Mouse (Mus musculus) left cerebral cortex, postnatal 36 days (tissue): ENCODE data around the gene Ppp2r5b. TPM values are rescaled to one million over a fixed set of nuclear protein-coding genes. Genes with fewer than 3 reads are reported as not detected.

Experiments used
- DNase-seq, 2 experiments: peaks; one replicate each; pipeline ENCODE4 v3.0.0; 2021 to 2022; ENCODE audit warnings: low spot score in 2 of 2, mixed read lengths in 1 of 2
- intact Hi-C: fragments of 180-260 bp; cut with DNase I; formaldehyde crosslinking; loops from one replicate; pipeline ENCODE4 v1.15.1; 2025
- total RNA-seq, 2 experiments: library from RNA; stranded (reverse); gene quantifications; 2 replicates each; pipeline ENCODE4 v1.2.3; 2021

Ppp2r5b gene
- total RNA-seq, 2 experiments from 2014 or later = 160 to 173 TPM

- intact Hi-C loops = loop anchor here (1.0 to 10.0 kb wide), 3 partner anchors 100 to 703 kb away; partner anchors contain the start of genes Arl2, Bad, Gpr137 and Snx15
- DNase-seq = peak; percentile 96 to 98
Observed at GRCm38 (mm10) chr19:6241274-6242107, 5.8 kb upstream of the Ppp2r5b start, which contains the start of gene Atg2a. Gene Atg2a (plus strand): TSS chr19:6241668.

DNA sequence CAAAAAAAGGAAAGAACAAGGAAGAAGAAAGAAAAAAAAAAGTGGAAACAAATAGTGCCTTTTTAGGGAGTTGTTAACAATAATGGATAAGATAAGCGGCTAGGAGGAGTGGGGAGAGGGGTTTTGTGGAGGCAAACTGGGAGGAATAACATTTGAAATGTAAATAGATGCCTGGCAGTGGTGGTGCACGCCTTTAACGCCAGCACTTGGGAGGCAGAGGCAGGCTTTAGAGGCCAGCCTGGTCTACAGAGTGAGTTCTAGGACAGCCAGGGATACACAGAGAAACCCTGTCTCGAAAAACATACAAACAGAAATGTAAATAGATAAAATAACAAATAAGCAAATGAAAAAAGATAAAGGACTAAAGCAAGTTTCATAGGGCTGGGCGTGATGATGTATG, 5.1 kb upstream of the Ppp2r5b start:
- DNase-seq = no peak

GRCm38 (mm10) chr19:6240136-6240535, 4.5 kb upstream of the Ppp2r5b start:
- DNase-seq = no peak
- intact Hi-C loops = loop anchor here (5.0 to 10.0 kb wide), 2 partner anchors 113 to 705 kb away; partner anchors contain the start of genes Bad, Gpr137 and Snx15

More for the DNA sequence above, 5.1 kb upstream of the Ppp2r5b start:
- intact Hi-C loops = loop anchor here (1.0 to 10.0 kb wide), 3 partner anchors 99 to 704 kb away; partner anchors contain the start of genes Arl2, Bad, Gpr137 and Snx15

DNA sequence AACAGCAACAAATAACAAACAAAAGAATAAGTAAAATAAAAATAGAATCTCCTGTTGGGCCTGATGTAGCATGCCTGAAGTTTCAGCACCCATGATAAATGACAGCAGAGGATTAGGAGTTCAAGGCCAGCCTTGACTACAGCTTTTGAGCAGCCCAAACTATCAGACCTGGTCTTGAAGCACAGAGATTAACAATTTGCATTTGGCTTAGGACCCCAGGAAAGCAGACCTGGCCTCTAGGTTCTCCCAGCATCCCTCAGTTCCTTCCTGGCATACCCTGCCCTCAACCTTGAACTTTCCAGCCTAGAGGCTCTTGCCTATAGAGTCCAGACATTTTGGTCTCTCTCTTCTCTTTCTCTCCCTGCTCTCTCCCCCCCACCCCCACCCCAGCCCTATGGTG, 3.1 kb upstream of the Ppp2r5b start:
- intact Hi-C loops = no loop called here
- no peak for DNase-seq

DNA sequence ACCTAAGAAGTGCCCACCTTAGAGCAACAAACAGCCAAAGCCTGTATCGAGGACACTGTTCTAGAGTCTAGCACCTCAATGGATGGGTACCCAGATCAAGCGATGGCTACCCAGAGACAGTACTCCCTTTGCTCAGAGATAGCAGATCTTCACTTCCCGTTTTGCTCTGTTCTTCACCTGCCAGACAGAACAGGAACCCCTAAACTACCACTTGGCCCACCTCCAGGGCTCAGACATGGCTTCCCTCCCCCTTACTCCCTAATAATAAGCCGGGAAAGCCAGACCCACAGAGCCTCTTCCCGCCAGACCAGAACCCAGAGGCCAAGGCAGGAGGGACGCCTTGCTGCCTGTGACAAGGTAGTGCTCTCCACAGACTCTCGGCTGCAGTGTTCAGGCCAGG, 1.2 kb upstream of the Ppp2r5b start:
- intact Hi-C loops = loop anchor here (1.0 kb wide), 1 partner anchor 96 kb away; the partner anchor contains the start of gene Arl2
- DNase-seq = no peak

DNA sequence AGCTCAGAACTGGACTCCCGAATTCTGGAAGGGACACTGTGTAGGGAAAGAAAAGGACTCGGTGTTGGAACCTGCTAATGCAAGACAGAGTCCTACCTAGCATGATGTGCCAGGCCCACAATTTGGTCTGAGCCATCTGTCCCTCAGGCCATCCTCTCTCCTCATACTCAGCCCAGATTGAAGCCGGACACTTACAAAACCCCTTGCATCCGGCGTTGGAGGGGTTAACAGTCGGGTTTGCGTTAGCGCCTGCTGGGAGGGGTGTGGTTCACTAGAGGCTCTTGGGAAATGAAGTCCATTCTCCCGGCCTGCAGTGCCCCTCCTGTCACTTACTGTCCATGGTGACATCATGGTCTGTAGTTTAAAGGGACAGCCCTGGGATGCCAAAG, 375 bp upstream of the Ppp2r5b start:
- intact Hi-C loops = loop anchor here (1.0 kb wide), 1 partner anchor 95 kb away; the partner anchor contains the start of gene Arl2
- peak; percentile 88 to 90 for DNase-seq

- intact Hi-C loops = no loop called here
- DNase-seq = no peak
Observed at GRCm38 (mm10) chr19:6234337-6235083, 1.2 kb downstream of the Ppp2r5b start.

DNA sequence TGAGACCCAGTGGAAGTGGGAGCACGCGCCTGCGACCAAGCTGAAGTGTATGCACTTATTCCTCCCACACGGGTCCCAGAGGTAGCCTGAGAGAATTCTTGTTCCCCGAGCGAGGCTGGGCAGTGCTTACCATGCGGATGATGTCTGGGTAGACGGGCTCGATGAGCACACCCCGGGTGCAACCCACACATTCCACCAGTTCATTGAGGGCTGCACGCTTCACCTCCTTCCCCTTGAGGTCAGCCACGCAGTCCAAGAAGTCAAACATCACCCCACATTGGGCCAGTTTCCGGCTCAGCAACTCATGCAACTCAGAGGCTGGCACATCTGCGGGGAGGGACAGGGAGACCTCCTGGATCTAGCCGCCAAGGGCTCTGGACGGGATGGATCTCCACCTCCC, 2.0 kb downstream of the Ppp2r5b start:
- no peak for DNase-seq
- intact Hi-C loops = no loop called here

DNA sequence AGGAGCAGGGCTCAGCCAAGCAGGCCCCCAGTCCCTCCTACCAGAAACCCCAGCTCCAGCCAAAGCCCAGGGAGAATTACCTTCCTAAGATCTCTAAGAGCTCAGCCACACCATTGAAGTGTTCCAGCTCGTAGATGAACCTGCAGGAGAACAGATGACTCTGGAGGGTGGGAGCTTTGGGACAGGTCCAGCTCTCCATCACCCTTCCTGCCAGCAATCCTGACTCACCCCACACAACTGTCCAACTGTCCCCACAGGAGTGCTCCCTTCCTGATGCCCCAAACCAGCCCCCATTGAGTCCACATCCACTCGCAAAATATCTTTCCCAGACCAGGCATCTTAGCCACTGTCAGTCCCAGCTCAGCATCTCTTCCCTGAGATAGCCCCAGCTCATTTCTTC, 4.6 kb downstream of the Ppp2r5b start:
- intact Hi-C loops = no loop called here
- DNase-seq = no peak

DNA sequence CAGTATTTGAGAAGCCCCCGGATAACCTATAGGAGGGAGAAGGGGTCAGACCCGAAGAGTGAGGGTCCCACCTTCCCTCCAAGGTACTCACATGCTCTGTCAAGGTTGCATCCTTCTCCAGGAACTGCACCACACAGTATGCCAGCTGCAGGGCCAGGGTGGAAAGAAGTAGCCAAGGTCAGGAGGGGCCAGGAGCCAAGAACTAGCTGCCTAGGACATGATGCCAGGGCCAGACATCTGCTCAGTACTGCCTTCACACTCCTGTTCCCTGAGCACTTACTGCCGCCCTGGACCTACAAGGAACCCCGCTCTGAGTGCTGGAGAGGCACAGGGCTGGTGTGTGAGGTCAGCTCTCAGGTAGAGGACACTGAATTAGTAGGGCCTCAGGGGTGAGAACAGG, 5.3 kb downstream of the Ppp2r5b start:
- intact Hi-C loops = no loop called here
- DNase-seq = no peak

GRCm38 (mm10) chr19:6227864-6228263, 7.8 kb downstream of the Ppp2r5b start:
- DNase-seq = no peak
- intact Hi-C loops = no loop called here

- intact Hi-C loops = no loop called here
- DNase-seq = no peak
Observed at GRCm38 (mm10) chr19:6226763-6227162, 8.9 kb downstream of the Ppp2r5b start.

DNA sequence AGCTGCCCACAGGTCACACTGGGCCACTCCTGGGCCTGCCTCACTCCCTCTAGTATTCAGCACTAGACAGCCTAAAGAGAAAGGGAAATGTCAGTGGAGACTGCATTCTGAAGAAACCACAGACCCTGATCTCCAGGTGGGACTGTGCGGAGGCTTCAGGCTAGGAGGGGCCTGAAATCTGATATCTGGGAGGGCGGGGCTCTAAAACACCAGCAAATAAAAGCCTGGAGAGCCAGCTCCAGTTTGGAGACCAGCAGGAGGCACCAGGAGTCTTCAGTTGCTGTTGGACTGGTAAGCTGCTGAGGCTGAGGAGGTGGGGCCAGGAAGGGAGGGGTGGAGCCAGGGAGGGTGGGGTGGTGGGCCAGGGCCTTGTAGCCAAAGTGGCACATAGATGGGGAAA, 9.5 kb downstream of the Ppp2r5b start, which contains the start of gene Gpha2:
TSS of gene Gpha2 (plus strand) at position 246 of the 400 bp plus-strand sequence.
- no peak for DNase-seq

DNA sequence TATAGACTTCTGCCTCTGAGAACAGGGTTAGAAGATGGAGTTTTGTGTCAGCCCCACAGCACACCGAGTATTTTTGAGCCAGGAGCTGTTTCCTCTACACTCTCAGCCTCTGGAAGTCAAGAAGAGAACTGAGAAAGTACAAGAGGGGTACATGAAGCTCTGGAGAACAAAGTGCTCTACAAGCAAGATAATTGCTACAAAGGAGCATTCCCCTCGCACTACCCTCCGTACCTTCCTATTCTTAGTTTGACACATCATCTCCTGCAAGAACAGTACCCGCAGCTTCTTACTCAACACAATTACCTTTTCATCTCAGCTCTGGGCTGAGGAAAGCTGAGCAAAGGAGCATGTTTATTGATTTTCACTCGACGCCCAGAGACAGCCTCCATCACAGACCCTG, 17.1 kb downstream of the Ppp2r5b start:
- intact Hi-C loops = loop anchor here (5.0 kb wide), 1 partner anchor 66 kb away; no protein-coding TSS in a partner anchor
- DNase-seq = no peak

More for the DNA sequence above, 9.5 kb downstream of the Ppp2r5b start, which contains the start of gene Gpha2:
- intact Hi-C loops = no loop called here

DNA sequence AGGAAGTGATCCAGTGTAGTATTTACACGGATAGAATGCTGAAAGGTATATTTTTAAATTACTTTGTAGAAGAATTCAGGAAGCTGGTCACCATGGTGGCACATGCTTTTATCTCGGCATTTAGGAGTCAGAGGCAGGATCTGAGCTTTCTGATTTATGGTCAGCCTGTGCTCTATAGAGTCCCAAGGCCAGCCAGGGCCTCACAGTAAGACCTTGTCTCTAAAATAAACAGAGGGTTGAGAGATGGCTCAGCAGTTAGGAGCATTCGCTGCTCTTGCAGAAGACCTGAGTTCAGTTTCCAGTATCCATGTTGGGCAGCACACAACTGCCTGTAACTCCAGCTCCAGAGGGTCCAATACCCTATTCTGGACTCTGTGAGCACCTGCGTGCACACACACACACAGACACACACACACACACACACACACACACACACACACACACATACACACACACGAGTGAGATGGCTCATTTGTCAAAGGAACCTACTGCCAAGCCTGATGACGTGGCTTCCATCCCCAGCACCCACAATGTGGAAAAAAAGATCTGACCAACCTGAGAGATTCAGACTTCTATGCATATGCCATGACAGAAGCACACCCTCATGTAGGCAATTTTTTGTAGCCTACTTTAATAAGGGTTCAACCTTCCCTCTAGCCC, 19.5 kb downstream of the Ppp2r5b start:
- intact Hi-C loops = loop anchor here (5.0 kb wide), 1 partner anchor 64 kb away; no protein-coding TSS in a partner anchor

GRCm38 (mm10) chr19:6206716-6207115, 29.0 kb downstream of the Ppp2r5b start:
- intact Hi-C loops = no loop called here
- DNase-seq = no peak

More for the DNA sequence above, 19.5 kb downstream of the Ppp2r5b start:
- DNase-seq = no peak

GRCm38 (mm10) chr19:6204265-6204664, 31.4 kb downstream of the Ppp2r5b start:
- intact Hi-C loops = no loop called here
- no peak for DNase-seq

DNA sequence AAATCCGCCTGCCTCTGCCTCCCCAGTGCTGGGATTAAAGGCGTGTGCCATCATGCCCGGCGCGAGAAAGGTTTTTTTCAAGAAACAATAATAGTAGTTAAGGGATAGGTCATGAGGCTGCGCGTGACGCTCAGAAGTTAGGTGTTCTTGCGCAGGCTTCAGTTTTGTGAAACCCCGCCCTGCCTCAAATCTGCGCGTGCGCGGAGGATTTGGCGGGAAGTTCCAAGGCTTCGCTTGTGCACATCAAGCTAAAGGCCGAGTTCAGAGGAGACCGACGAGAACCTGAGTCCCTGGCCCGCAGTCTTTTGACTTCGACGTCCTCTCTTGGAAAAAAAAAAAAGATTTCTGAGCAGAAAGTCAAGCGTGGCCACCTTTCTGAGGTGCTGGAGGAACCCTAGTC, 51.5 kb downstream of the Ppp2r5b start, which contains the start of gene Majin:
TSS of gene Majin (plus strand) at position 258 of the 400 bp plus-strand sequence.
- no peak for DNase-seq
- intact Hi-C loops = no loop called here

- intact Hi-C loops = no loop called here
- peak; percentile 9 to 10 for DNase-seq
Observed at GRCm38 (mm10) chr19:6182534-6182933, 53.1 kb downstream of the Ppp2r5b start.
